Mouse (Mus musculus): Measurements from ENCODE around the gene Tbx2.

Tbx2 gene

DNA sequence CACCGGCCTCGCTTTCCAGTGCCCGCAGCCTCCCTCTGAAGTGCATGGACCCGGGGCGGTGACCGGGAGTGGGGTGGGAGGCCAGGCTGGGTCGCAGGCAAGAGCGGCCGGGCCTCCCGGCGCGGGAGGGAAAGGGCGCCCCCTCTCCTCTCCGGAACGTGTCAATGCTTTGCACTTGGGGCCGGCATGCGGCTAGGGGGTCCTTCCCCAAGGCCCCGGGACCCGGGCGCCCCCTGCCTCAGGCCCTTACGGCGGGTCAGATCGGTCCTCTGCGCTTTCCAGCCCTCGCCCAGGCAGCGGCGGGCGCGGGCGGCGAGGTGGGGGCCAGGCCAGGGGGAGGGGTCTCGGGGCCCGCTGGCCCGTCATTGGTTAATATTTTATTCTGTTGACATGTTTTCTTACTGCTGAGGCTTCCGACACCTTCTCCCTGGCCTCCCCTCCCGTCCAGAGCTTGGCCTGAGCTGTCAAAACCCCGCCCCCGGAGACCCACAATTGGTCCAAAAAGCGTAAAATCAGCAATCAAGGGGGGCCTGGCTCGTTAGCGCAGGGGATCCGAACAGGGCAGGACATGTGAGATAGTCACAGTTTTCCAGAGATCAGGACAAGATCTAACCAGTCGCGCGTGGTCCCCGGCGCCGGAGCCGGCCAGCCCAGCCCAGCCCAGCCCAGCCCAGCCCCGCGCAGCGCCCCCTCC, at the start of gene Tbx2:
TSS of gene Tbx2 (plus strand) at position 321 of the 694 bp plus-strand sequence.
- DNase-seq (ENCODE audit: low spot score in 2 of 2): no peak

DNA sequence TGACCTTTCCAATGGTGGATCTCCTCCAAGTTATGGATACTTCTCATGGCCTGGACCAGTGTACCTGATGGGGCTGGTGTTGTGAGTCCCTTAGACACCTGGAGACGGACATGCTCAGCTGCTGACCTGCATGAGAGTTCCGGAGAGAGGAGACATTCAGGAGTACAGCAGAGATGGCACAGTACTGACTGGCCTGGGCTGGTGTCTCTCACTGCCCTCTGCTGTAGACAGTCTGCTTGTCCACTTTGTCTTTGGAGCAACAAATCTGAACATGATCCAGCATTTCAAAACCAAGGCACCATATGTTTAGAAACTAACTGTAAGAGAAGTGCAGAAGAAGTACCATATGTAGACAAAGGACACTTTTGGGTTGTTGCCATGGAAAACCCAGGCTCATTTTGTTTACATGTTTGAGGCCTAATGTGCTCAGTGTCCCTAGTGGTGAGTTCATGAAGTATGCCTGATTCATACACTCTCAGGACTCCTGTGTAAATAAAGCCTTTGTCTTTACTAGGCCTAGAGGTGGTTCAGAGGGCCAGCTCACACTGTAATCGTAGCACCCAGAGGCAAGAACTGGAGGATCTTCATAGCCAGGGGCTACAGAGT, 46.1 kb upstream of the Tbx2 start:
- no peak for DNase-seq (ENCODE audit: low spot score in 2 of 2)

DNA sequence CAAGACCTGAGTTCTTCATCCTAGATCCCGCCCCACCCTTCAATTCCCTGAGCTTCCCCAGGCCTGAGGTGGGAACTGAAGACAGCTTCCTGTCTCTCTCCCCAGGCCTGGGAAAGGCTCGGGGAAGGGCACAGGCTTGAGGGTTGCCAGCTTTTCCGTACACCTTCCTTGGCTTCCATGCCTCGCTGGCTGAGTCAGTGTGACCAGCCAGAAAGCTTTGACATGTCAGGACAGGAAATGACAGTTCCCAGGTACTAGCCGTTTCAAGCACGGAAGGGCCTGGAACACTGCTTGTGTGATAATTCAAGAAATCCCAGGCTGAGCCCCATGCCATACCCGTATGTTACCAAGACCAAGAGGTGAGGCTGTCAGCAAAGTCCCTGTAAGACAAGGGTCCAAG, 42.6 kb upstream of the Tbx2 start:
- no peak for DNase-seq (ENCODE audit: low spot score in 2 of 2)

DNA sequence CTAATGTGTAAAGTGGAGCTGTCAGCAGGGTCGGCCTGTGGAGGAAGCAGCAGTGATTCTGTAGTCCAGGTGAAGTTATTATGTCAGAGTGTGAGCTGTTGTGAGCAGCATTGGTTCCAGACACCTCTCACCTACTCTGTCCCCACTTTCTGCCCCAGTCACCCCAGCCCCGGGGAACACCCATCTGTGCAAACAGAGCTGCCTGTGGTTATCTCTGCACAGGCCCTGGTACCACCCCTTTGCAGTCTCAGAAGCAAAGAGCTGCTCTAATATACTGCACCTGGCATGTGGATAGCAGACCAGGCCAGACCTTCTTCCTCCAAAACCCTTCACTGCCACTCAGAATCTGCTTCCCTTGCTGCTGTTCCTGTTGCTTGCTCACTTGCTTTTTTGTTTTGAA, 42.1 kb upstream of the Tbx2 start:
- no peak for DNase-seq (ENCODE audit: low spot score in 2 of 2)

DNA sequence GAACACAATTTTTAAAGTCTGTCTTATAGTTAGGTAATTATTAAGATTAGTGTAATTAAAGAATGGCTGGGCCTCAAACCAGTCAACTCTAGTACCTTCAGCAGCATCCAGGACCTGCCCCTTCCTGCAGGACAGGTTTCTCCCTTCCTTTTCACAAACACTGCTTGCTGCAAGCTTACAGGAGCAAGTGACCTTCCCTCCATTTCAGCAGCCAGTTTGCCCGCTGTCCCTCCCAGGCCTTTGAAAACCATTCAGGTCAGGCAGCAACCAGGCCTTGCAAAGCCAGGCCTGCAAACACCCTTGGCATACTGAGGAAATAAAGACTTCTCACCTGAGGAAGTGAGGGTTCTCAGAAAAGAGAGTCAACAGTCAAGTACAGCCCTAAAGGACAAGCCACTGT, 41.1 kb upstream of the Tbx2 start:
- DNase-seq (ENCODE audit: low spot score in 2 of 2): no peak

DNA sequence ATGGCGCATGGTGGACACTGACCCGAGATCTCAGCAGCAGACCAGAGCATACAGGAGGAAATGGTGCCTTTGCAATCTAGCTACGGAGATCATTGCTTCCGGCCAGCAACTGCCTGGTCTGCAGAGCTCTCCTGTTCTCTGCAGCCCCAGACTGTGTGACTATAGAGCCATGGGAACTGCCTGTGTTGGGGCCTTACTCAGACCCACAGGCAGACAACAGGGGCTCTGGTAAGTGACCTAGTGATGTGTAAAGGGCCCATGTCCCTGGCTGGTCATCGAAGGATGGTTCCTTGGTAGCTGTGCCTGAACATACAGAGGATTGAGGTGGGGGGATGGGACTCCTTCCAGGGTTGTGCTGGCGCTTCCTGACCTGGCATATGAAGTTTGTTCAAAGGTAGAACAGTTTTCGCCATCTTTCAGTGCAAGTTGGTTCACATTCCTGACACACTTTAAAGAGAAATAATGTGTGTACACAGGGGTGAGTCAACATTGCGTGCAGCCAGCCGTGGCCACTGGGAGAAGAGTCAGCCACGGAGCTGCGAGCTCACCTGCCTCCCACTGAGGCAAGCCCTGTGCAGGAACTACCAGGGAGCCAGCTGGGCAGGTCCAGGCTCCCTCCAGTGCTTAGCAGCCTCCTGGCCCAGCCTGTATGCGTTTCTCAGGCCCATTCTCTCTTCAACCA, 39.7 kb upstream of the Tbx2 start:
- no peak for DNase-seq (ENCODE audit: low spot score in 2 of 2)

DNA sequence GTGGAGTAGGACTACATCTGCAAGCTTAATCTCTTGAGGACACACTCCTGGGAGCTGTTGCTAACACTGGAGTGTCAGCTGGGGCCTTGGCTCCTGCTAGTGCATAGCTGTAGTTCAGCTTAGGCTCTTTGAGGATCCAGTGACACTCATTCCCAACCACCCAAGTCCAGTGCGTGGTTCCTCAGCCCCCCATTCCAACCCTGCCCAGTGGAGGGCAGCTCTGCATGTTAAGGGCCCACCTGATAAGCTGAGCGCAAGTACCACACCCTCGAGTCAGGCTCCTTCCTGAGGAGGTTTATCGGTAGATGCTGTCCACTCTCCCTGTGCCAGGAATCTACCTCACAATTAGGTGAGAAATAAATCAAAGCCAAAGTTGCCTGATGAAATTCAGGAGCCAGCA, 32.9 kb upstream of the Tbx2 start:
- DNase-seq (ENCODE audit: low spot score in 2 of 2): no peak

DNA sequence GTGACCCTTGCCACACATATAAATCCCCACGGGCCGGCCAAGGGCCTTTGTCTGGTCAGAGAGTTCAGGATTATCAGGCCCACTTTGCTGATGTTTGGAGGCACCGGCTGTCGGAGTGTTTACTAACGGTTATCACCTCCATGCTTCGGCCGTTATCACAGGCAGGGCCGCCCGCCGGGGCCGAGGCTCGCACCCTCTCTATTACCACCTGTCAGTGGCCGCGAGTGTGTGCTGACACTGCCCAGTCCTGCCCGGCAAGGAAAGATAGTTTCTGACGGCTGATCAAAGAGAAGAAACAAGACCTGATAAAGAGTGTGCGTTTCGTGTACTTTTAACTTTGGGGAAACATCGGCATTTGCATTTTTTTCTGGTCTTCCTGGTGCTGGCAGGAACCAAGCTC, 32.5 kb upstream of the Tbx2 start:
- DNase-seq (ENCODE audit: low spot score in 2 of 2): no peak

DNA sequence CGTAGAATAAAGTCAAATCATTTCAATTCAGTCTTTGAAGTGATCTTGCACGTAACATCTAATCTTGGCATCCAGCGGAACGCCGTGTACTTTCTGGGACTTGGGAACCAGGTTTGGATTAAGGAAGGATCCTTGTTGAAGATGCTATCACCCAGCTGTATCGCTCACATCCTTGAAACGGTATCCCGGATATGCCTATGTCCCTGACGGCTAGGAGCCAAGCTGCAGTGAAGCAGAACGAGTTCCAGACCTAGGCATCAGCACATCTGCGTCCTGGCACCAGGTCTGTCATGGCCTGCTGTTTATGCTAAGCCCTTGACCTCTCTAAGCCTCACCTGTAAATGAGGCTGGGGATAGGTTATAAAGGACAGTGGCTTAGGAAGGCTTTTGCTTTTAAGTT, 32.0 kb upstream of the Tbx2 start:
- DNase-seq (ENCODE audit: low spot score in 2 of 2): no peak

DNA sequence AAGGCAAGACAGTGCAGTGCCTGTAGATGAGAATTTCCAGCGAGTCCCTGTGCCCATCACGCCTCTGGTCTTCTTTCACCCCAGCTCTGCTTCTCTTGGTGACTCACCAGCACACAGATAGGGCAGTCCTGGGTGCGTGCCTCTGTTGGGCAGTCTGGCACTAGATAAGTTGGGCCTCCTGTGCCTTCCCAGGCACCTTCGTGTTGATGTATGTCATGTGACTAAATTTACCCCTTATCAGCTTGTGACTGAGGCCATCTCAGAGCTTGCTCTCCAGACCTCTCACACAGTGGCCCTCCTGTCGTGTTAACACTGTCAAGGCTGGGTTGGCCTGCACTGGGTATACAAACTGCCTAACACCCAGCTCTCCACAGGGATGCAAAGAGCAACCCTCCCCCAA, 28.3 kb upstream of the Tbx2 start:
- DNase-seq (ENCODE audit: low spot score in 2 of 2): no peak

DNA sequence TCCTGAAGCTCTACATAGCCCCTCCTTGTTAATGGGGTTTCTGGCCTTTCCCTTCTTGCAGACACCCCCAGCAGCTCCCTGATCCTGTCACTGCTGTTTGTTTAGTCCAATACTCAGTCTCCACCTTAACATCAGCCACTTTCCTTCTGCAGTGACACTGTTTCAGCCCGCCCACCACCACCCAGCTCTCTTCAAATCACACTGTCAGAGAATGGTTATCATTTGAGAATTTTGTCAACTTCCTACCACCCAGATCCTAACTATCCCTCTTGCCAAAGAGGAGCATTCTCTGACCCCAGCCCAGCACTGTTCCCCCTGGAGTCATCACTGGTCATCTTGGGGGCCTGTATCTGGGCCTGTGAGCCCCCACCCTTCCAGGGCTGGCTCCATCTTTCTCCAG, 26.6 kb upstream of the Tbx2 start:
- DNase-seq (ENCODE audit: low spot score in 2 of 2): no peak

DNA sequence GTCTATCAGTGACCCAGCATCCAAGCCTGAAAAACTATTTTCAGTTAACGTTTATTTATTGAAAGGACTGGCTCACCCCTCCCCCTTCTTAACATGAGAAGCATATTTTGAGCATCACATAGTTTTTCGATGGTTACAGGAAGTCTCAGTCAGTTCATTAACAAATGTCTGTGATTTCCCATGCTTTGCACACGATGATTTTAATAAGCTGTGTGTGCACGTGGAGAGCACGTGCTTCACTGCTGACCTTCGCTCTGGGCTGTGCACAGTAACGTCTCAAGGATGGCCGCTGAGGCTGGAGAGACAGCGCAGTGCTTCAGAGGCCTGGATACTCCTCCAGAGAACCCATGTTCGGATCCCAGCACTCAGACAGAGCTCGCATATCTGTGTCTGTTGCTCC, 25.0 kb upstream of the Tbx2 start:
- no peak for DNase-seq (ENCODE audit: low spot score in 2 of 2)

DNA sequence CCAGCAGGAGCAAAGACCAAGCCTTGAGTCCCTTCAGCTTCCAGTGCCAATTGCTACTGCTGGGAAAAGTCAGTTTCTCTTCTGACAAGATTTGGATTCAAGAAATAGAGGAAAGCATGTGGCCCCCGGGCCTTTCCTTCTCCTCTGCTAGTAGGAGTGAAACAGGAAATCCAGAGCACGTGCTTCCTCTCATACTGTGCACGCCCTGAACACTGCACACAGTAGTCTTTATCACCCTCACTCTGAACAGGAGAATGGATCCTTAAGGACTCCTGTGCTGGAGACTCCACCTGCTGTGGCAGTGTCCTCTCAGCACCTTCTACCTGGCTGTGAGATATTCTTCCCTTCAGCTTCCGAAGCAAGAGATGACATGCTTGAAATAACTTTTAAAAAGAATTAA, 21.1 kb upstream of the Tbx2 start:
- no peak for DNase-seq (ENCODE audit: low spot score in 2 of 2)

DNA sequence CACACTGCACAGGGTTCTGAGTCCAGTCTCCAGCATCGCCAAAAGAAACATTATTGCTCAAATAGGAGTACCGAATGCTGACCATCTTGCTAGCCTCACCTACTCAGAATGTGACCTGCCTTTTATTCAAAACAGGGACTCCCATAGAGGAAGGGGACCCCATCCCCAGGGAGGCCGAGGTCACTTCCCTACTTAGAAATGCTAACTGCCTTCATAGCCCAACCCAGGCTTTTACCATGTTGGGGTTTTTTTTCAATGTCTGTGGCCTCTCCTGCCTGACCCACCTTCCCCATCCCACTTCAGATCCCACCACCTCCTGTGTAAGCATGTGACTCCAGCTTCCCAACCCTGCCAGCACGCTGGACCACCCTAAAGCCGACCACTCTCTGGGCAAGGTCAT, 20.7 kb upstream of the Tbx2 start:
- no peak for DNase-seq (ENCODE audit: low spot score in 2 of 2)

DNA sequence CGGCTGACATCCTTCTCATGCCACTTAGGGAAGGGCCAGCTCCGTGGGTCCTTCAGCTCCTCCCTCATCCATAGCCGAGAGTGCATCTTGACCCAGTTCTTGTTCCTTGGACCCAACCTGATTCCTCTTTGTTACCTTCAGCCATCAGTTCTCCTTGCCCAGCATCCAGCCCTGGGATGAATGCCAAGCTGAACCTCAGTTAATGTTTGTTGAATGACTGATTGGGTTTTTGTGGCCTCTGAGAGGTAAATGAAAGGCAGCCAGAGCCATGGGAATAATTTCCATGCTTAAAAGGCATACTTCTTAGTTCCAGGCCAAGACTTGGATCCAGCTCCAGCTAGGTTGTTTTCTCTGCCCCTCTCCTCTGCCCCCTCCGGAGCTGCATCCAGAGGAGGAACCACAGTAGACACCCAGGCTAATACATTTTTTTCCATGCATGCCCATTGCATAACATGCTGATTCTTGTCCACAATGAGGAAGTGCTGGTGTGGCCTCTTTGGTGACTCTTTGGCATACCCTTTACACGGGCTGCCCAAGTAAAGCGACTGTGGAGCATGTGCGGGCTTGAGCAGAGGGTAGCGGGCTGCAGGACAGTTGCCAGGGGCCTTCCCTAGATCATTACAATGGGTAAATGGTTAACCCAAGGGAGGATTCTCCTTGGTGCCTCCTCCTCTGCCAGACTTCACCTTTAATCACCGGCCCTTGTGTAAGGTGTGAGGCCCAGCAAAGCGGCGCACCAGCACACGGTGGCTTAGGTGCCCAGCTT, 20.0 kb upstream of the Tbx2 start:
- DNase-seq (ENCODE audit: low spot score in 2 of 2): no peak

DNA sequence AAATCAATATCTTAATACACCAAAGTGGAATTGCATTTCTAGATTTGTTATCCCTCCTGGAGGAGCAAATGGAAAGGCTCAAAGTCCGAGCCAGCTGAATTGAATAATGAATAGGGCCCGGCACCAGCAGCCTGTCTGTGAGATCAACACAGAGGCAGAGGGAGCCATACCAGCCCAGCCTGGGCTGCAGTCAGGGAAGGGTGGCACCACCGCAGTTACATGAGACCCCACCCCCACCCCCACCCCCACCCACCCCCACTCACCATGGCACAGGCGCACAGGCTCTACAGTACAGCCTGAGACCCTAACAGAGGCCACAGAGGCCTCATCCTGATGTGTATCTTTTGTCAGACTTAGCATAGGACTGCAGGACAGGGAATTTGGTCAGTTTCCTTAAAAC, 17.7 kb upstream of the Tbx2 start:
- DNase-seq (ENCODE audit: low spot score in 2 of 2): no peak

DNA sequence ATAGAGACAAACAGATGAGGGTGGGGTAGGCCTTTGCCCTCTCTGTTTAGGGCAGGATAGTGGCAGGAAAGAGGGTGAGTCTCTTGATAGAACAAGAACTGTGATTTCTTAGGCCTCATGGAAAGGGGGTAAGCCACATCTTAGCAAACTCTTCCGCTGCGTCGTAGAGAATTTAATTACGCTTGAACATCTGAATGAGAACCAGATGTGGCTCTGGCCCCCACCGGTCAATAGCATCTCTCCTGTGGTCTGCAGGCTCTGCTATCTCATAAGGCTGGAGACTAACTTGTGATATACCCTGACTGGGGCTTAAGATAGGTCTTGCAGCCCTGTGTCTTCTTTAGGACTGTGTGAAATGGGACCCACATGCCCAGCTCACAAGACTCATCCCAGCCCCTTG, 15.9 kb upstream of the Tbx2 start:
- no peak for DNase-seq (ENCODE audit: low spot score in 2 of 2)

DNA sequence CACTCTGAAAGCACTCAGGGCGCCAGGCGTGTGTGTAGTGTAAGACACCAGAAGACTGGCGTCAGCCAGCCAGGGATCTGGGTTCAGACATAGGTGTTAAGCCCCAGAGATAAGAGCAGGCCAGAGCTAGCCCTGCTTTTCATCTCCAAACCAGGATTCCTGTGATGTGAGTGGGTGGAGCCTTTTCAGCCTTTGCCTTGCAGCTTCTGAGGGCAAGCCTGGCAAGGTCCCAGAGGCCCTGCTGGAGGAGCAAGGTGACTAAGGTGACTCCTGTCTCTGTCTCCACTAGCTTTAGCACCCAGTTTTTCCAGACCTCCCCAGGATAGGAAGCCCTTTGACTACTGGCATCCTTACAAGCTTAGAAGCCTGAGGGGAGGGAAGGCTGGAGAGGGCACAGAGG, 13.9 kb upstream of the Tbx2 start:
- DNase-seq (ENCODE audit: low spot score in 2 of 2): no peak

DNA sequence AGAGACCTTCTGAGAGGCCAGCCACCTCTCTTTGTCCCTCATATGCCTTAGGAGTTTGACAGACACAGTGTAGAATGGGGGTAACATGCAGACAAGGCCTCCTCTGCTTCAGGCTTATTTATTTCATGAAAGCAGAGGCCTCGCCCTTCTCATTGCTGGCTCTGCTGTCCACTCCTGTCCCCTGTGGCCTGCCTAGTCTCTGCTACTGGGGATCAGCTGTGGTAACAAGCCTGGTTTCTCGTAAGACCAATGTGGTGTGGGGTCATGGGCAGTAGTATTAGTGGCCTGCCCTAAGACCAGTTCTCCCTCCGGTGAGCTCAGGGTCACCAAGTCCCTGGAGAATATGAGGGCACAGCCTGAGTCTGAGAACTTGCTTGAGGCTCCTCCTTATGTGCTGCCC, 11.4 kb upstream of the Tbx2 start:
- no peak for DNase-seq (ENCODE audit: low spot score in 2 of 2)

DNA sequence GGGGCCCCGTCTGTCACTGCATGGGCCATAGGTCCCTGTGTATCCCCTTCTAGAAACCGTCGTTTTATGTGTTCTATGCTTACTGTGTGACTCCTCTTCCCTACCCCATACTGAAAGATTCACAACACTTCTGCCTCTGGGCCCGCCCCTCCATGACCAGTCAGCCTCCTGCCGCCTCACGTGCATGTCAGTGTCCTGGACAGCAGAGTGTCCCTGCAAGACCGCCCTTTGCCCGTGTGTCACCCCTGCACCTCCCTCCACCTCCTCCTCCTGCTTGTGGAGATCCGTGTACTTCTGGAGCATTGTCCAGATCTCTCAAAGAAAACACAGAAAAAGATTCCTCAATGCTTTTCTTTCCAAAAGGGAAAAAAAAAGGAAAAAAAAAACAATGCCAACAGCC, 10.7 kb upstream of the Tbx2 start:
- DNase-seq (ENCODE audit: low spot score in 2 of 2): no peak

DNA sequence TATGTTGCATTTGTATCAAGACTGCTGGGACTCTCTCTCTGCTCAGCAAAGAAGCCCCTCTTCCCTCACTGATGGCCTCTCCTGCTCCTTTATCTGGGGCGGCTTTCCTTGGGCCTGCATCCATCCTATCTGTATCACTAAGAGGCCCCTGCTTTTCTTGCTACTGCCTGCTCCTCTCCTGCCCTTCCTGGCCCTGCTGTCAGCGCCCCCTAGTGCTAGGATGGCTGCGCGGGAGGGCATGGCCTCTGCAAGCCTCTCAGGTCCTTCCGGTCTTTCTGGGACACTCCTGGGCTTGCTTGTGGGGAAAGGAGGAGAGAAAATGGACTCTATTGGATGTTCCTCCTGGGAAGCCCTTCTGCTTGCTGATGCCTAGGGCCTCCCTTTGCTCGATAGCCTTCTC, 9.2 kb upstream of the Tbx2 start:
- no peak for DNase-seq (ENCODE audit: low spot score in 2 of 2)

DNA sequence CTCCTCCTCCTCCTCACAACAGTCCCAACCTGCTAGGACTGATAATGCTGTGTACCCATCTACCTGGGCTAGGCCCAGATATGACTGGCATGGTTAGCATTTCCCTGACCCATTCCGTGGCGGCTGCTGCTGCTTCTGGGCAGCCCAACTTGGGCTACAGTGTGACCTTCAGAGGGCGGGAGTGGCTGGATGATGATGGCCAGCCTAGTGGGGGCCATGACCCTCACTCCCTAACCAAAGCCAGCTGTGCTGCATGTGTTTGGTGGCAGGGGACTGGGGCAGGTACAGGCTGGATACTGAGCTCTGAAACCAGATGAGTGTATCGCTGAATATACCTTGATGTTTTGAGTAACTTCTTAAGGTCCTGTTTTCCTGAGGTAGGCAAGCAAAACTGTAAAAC, 8.6 kb upstream of the Tbx2 start:
- no peak for DNase-seq (ENCODE audit: low spot score in 2 of 2)

DNA sequence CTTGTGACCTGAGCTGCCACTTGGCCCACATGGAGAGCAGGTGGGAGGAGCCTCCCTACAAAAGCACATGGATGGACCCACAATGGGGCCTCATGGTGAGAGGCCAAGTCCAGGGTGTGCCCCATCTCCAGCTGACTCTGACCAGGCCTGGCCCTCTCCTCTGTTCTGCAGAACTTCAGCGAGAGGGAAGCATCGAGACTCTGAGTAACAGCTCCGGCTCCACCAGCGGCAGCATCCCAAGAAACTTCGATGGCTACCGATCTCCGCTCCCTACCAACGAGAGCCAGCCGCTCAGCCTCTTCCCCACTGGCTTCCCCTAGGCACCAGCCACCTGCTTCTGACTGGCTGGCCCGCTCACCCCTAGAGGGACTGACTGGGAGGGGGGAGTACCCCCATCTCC, 7.3 kb upstream of the Tbx2 start:
- DNase-seq (ENCODE audit: low spot score in 2 of 2): no peak

Data from frontal cortex, postnatal 14 days (tissue).